Mouse (Mus musculus): ENCODE data around the gene Emc6. TPM values are rescaled to one million over a fixed set of nuclear protein-coding genes. Genes with fewer than 3 reads are reported as not detected.

The Emc6 gene
- polyA plus RNA-seq, 1 experiment from 2014 or later, result 132 TPM

- H3K4me1 ChIP-seq (replicated peaks; ENCODE audit: control insufficient read depth, insufficient read depth), result no peaks in the 10 kb centered on the region
- no peak for ATAC-seq (ENCODE audit: low FRiP score, low TSS enrichment)
Measured at GRCm38 (mm10) chr11:73134222-73134621, 42.6 kb downstream of the Emc6 start.

GRCm38 (mm10) chr11:73132999-73133398 is 43.8 kb downstream of the Emc6 start:
- ATAC-seq (ENCODE audit: low FRiP score, low TSS enrichment) (no peak), DNase-seq (ENCODE audit: low spot score) (no peak)
- H3K27me3 ChIP-seq (ENCODE audit: control insufficient read depth, insufficient read depth, low read length), result no peaks in the 10 kb centered on the region
- no peak overlapping the region for H3K4me3 ChIP-seq (ENCODE audit: low read depth, low read length)
- no peak overlapping the region for H3K9ac ChIP-seq (ENCODE audit: low read length)
- WGBS, result 95% methylated on average over 6 of the region's 6 CpGs
- H3K4me2 ChIP-seq (replicated peaks; ENCODE audit: low read depth), result no peak overlapping the region
- H3K36me3 ChIP-seq (ENCODE audit: control insufficient read depth, insufficient read depth, low read length), result no peaks in the 10 kb centered on the region
- no peak overlapping the region for H3K27ac ChIP-seq (replicated peaks)
- no peaks in the 10 kb centered on the region for H3K4me1 ChIP-seq (replicated peaks; ENCODE audit: control insufficient read depth, insufficient read depth)
- TF ChIP-seq CTCF (IDR thresholded peaks at IDR 0.05; ENCODE audit: low read depth) (no peak), EP300 (optimal IDR thresholded peaks at IDR 0.05) (no peak)
- no peaks in the 10 kb centered on the region for H3K9me3 ChIP-seq (ENCODE audit: control insufficient read depth, low read length)

More at GRCm38 (mm10) chr11:73134222-73134621, 42.6 kb downstream of the Emc6 start:
- Histone ChIP-seq H3K4me2 (replicated peaks; ENCODE audit: low read depth) (no peak overlapping the region), H3K9ac (ENCODE audit: low read length) (no peak overlapping the region), H3K4me3 (ENCODE audit: low read depth, low read length) (no peak overlapping the region), H3K27ac (replicated peaks) (no peak overlapping the region), H3K9me3 (ENCODE audit: control insufficient read depth, low read length) (no peaks in the 10 kb centered on the region), H3K27me3 (ENCODE audit: control insufficient read depth, insufficient read depth, low read length) (no peaks in the 10 kb centered on the region), H3K36me3 (ENCODE audit: control insufficient read depth, insufficient read depth, low read length) (no peaks in the 10 kb centered on the region)
- WGBS, result 85% methylated on average over 5 of the region's 5 CpGs
- DNase-seq (ENCODE audit: low spot score), result no peak
- TF ChIP-seq CTCF (IDR thresholded peaks at IDR 0.05; ENCODE audit: low read depth), result no peak
- no peak for TF ChIP-seq EP300 (optimal IDR thresholded peaks at IDR 0.05)

- Histone ChIP-seq H3K9me3 (ENCODE audit: control insufficient read depth, low read length) (no peaks in the 10 kb centered on the region), H3K27ac (replicated peaks) (no peak overlapping the region), H3K4me1 (replicated peaks; ENCODE audit: control insufficient read depth, insufficient read depth) (no peaks in the 10 kb centered on the region), H3K36me3 (ENCODE audit: control insufficient read depth, insufficient read depth, low read length) (no peaks in the 10 kb centered on the region), H3K9ac (ENCODE audit: low read length) (no peak overlapping the region), H3K4me3 (ENCODE audit: low read depth, low read length) (no peak overlapping the region), H3K4me2 (replicated peaks; ENCODE audit: low read depth) (no peak overlapping the region), H3K27me3 (ENCODE audit: control insufficient read depth, insufficient read depth, low read length) (no peaks in the 10 kb centered on the region)
- 57% methylated on average over 7 of the region's 7 CpGs for WGBS
- peak; percentile 36 for DNase-seq (ENCODE audit: low spot score)
- TF ChIP-seq EP300 (optimal IDR thresholded peaks at IDR 0.05) (no peak), CTCF (IDR thresholded peaks at IDR 0.05; ENCODE audit: low read depth) (peak; percentile 67)
- 0 out of 2 replicates have a peak, but pooled peaks have one; percentile 38 for ATAC-seq (ENCODE audit: low FRiP score, low TSS enrichment)
Measured at GRCm38 (mm10) chr11:73131020-73131419, 45.8 kb downstream of the Emc6 start.

GRCm38 (mm10) chr11:73126495-73126894 is 50.3 kb downstream of the Emc6 start:
- H3K4me1 ChIP-seq (replicated peaks; ENCODE audit: control insufficient read depth, insufficient read depth), result no peaks in the 10 kb centered on the region
- no peak overlapping the region for H3K4me2 ChIP-seq (replicated peaks; ENCODE audit: low read depth)
- no peaks in the 10 kb centered on the region for H3K9me3 ChIP-seq (ENCODE audit: control insufficient read depth, low read length)
- no peak overlapping the region for H3K9ac ChIP-seq (ENCODE audit: low read length)
- 82% methylated on average over 6 of the region's 6 CpGs for WGBS
- no peaks in the 10 kb centered on the region for H3K27me3 ChIP-seq (ENCODE audit: control insufficient read depth, insufficient read depth, low read length)
- H3K27ac ChIP-seq (replicated peaks), result no peak overlapping the region
- no peak overlapping the region for H3K4me3 ChIP-seq (ENCODE audit: low read depth, low read length)
- DNase-seq (ENCODE audit: low spot score) (no peak), ATAC-seq (ENCODE audit: low FRiP score, low TSS enrichment) (no peak)
- TF ChIP-seq CTCF (IDR thresholded peaks at IDR 0.05; ENCODE audit: low read depth) (no peak), EP300 (optimal IDR thresholded peaks at IDR 0.05) (no peak)
- no peaks in the 10 kb centered on the region for H3K36me3 ChIP-seq (ENCODE audit: control insufficient read depth, insufficient read depth, low read length)

Other genes starting within 250 kb of the Emc6 start
- gene Atp2a3, start 215.9 kb downstream of the Emc6 start, polyA plus RNA-seq (2015; fragmentation: Nextera tagmentation; extraction: Ambion mirVana), result 19.6 and 21.9 TPM in 2 replicates
- gene P2rx1, start 177.9 kb downstream of the Emc6 start, polyA plus RNA-seq (2015; fragmentation: Nextera tagmentation; extraction: Ambion mirVana), result 0.97 and 0.98 TPM in 2 replicates
- gene Camkk1, start 158.0 kb downstream of the Emc6 start, polyA plus RNA-seq (2015; fragmentation: Nextera tagmentation; extraction: Ambion mirVana), result 6.7 and 7.1 TPM in 2 replicates
- 4.9 TPM in 2 replicates for gene Ncbp3, start 129.3 kb downstream of the Emc6 start, polyA plus RNA-seq (2015; fragmentation: Nextera tagmentation; extraction: Ambion mirVana)
- 0.13 and 0.15 TPM in 2 replicates for gene Itgae, start 86.5 kb downstream of the Emc6 start, polyA plus RNA-seq (2015; fragmentation: Nextera tagmentation; extraction: Ambion mirVana)
- 2.7 and 3.6 TPM in 2 replicates for gene Haspin, start 38.7 kb downstream of the Emc6 start, polyA plus RNA-seq (2015; fragmentation: Nextera tagmentation; extraction: Ambion mirVana)
- gene P2rx5, start 16.6 kb downstream of the Emc6 start, polyA plus RNA-seq (2015; fragmentation: Nextera tagmentation; extraction: Ambion mirVana), result 0.44 and 0.48 TPM in 2 replicates
- gene Tax1bp3, start within 50 bp of the Emc6 start, polyA plus RNA-seq (2015; fragmentation: Nextera tagmentation; extraction: Ambion mirVana), result 176 and 184 TPM in 2 replicates
- gene Ctns, start 22.0 kb upstream of the Emc6 start, polyA plus RNA-seq (2015; fragmentation: Nextera tagmentation; extraction: Ambion mirVana), result 15.9 and 17.4 TPM in 2 replicates
- 3.4 and 4.0 TPM in 2 replicates for gene Shpk, start 22.4 kb upstream of the Emc6 start, polyA plus RNA-seq (2015; fragmentation: Nextera tagmentation; extraction: Ambion mirVana)
- 0.02 and 0.08 TPM in 2 replicates for gene Trpv1, start 57.3 kb upstream of the Emc6 start, polyA plus RNA-seq (2015; fragmentation: Nextera tagmentation; extraction: Ambion mirVana)
- 0.57 and 0.61 TPM in 2 replicates for gene Trpv3, start 90.4 kb upstream of the Emc6 start, polyA plus RNA-seq (2015; fragmentation: Nextera tagmentation; extraction: Ambion mirVana)
- 2.7 and 3.3 TPM in 2 replicates for gene Aspa, start 152.6 kb upstream of the Emc6 start, polyA plus RNA-seq (2015; fragmentation: Nextera tagmentation; extraction: Ambion mirVana)
- not detected in 2 replicates for gene Gm49340, start 152.7 kb upstream of the Emc6 start, polyA plus RNA-seq (2015; fragmentation: Nextera tagmentation; extraction: Ambion mirVana)
- 0.17 TPM in 1 of 2 replicates, not detected in the other for gene Spata22, start 152.7 kb upstream of the Emc6 start, polyA plus RNA-seq (2015; fragmentation: Nextera tagmentation; extraction: Ambion mirVana)
- 0.06 TPM in 1 of 2 replicates, not detected in the other for gene Olfr20, start 173.7 kb upstream of the Emc6 start, polyA plus RNA-seq (2015; fragmentation: Nextera tagmentation; extraction: Ambion mirVana)
- gene Olfr376, start 194.2 kb upstream of the Emc6 start, polyA plus RNA-seq (2015; fragmentation: Nextera tagmentation; extraction: Ambion mirVana), result not detected in 2 replicates
- gene Olfr1, start 222.6 kb upstream of the Emc6 start, polyA plus RNA-seq (2015; fragmentation: Nextera tagmentation; extraction: Ambion mirVana), result not detected in 2 replicates